Mouse (Mus musculus) retina, postnatal 7 days (tissue): ENCODE data around the gene Alox5.
A peak's percentile ranks its signal among the peaks of the same experiment; 100 is the strongest.

Experiments
- DNase-seq: peaks from one replicate; pipeline ENCODE4 v3.0.0-alpha.2; 2012; ENCODE audit warnings: low read depth, low spot score

The Alox5 gene

GRCm38 (mm10) chr6:116386045-116386415 is 74.9 kb downstream of the Alox5 start:
- DNase-seq, result no peak

DNA sequence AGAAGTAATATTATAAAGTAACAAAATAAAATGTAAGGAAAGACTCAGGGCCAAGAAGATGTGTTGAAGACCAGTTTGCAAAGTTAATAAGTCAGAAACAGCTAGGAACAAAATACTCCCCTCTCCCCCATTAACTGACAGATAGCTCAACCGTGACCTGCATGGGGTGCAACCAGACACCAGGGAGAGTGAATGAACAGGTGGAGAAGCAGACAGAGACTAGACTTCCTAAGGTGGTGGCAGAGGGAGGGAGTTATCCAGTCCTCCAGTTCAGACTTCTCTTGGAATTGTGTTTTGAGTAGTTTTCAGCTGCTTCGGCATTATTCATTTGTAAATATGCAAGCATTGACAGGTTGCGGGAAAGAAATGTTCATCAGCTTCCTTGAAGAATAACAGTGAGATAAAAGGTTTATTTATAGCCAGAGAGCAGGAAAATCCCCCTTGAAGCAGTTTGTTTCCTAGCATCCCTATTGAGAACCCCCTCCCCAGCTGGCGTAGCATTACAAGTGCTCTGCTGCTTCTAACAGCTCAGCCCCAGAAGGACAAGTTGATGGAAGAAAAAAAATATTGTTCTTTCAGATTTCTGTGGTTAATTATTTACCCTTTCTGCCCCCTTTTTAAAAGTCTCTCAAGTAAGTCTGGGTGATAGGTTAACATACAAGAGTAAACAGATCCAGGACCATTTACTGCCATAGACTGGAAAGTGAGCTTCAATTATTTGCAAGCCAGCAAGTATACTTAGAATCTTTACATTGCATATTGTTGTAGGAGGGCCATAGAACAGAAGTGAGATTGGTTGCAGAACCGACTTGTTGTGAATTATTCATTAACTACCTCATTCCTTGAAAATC is 75.6 kb downstream of the Alox5 start:
- no peak for DNase-seq

- peak; percentile 37 for DNase-seq
Observed at GRCm38 (mm10) chr6:116383582-116383981, 77.4 kb downstream of the Alox5 start.

DNA sequence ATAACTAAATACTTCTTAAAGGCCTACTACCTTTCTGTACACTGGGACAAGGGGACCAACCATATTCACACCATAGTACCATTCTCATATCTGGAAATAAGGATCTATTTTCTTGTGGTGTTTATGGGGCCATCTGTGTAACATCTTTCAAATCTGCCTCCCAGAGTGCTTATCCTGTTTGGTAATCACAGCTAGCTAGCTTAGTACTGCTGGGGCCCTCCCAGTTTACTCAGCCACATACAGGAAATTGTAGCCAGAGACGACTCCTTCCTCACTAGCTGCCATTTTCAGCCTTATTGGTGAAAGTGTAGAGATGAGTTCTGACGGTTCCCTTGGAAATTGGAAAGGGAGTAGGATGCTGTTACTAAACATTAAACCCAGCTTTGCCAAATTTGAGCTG is 79.4 kb downstream of the Alox5 start:
- no peak for DNase-seq

DNA sequence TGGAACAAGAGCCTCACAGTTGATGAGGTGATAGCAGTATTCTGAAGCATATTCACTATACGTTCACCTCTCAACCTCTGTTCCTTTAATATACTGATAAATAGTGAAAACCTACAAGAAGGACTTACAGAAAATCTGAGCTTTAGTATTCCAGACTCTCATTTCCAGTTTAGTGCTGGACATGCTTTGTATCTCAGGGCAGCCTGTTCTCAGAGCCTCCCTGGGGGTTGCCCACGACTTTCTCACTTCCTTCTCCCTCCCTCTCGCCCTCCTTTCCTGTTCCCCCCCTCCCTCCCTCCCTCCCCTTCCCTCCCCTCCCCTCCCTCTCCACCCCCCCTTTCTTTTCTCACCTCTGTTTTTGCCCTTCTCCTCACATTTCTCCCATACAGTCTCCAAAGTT is 80.8 kb downstream of the Alox5 start:
- no peak for DNase-seq

DNA sequence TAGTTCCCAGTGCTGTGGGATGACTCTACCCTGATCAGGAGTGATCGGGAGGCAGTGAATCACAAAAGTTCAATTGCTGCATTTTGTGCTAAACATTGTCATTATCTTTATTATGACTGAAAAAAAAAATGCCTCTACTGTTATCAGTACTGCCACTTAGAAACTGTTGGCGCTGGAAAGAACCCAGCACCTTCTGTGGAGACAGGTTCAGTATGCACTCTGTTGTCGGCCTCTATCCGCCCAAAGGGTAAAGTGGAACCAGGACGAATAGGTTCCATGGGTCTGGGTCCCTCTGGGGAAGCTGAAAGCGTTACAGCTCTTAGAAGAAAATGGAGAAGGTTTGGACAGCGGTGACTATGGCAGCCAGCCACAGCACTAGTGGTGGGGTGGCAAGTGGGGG is 82.1 kb downstream of the Alox5 start:
- no peak for DNase-seq

DNA sequence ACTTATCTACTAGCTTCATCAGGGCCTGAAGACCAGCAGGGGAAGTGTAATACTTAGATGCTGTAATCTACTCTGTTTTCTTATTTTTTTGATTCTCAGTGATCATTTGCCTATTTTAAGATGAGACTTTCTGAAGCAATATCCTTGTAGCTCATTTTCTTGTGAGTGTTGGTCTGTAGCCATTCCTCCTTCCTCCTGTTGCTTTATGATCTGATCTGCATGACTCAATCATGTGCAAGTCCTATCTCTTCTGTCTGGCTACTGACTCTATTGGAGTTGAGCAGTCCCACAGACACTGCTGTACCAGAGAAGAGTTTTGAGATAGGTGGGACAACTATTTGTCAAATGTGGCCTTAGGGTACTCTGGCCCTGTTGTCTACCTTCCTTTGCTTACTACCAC is 86.4 kb downstream of the Alox5 start:
- no peak for DNase-seq

GRCm38 (mm10) chr6:116374136-116374535 is 86.8 kb downstream of the Alox5 start:
- no peak for DNase-seq

GRCm38 (mm10) chr6:116371500-116371899 is 89.5 kb downstream of the Alox5 start:
- DNase-seq, result no peak

DNA sequence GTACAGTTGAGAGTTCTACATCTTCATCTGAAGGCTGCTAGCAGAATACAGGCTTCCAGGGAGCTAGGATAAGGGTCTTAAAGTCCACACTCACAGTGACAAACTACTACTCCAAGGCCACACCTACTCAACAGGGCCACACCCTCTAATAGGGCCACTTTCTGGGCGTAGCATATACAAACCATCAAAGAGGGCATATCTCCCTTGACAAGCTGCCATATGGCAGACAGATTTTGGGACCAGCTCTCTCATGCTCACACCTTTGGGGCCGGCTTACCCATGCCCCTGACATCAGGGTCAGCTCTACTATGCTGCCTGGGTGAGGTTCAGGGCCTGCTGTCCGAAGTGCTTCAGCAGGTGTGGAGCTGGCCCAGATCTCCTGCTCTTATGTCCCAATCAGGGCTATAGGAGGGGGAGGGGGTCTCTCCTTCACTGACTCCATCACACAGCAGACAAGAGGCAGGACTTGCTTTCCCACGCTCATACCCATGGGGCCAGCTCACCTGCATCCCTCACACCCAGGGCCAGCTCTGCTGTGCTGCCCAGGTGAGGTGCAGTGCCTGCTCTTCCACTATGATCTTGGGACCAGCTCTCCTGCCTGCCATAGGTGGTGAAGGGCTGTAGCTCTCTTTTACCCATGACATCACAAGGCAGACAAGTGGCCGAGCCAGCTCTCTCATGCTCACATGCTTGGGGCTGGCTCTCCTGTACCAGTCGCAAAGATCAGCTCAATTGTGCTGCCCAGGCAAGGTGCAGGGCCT is 90.6 kb downstream of the Alox5 start:
- DNase-seq, result no peak

DNA sequence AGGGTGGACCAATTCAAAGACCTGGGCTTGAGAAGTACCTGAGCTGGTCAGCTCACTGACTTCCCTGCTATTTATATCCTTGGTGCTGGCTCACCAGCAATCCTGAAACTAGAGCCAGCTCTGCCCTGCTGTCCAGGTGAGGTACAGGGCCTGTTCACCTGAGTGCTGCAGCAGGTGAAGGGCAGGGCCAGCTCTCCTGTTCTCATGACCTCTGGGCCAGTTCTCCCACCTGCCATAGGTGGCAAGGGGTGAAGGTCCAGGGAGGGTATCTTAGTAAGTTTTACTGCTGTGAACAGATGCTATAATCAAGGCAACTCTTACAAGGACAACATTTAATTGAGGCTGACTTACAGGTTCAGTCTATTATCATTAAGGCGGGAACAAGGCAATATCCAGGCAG is 91.2 kb downstream of the Alox5 start:
- no peak for DNase-seq

- DNase-seq, result no peak
Observed at GRCm38 (mm10) chr6:116367971-116368370, 93.0 kb downstream of the Alox5 start.

- no peak for DNase-seq
Observed at GRCm38 (mm10) chr6:116361993-116362392, 99.0 kb downstream of the Alox5 start.

- DNase-seq, result no peak
Observed at GRCm38 (mm10) chr6:116361463-116361862, 99.5 kb downstream of the Alox5 start.
